Mouse (Mus musculus): ENCODE data around the gene Zbed6. TPM values are rescaled to one million over a fixed set of nuclear protein-coding genes. Genes with fewer than 3 reads are reported as not detected.
A peak's percentile ranks its signal among the peaks of the same experiment; 100 is the strongest.

The Zbed6 gene
- polyA plus RNA-seq, 1 experiment from 2014 or later, result not detected

DNA sequence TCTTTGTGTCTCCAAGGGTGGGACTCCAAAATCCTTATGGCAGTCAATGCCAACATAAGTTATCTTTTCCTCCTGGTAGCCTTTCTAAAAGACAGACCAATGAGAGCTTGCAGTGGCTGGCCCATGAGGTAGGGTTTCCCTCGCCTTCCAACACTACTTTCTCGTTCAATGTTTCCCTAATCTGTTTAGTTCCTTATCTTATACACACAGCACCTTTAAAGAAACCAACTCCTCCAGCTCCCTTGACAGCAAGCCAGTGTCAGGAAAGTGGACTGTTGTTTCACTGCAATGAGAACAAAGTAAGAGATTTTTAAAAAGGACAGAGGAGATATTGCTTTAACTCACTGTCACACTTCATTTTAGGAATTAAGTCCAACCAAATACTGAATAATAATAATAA lies 42.8 kb downstream of the Zbed6 start:
- Histone ChIP-seq H3K4me1 (replicated peaks; ENCODE audit: control insufficient read depth, insufficient read depth, low read length) (peaks cover 9% of the 10 kb centered on the region; the same call in 1 of the 2 replicates), H3K36me3 (ENCODE audit: control insufficient read depth, insufficient read depth, low read length) (peaks cover 15% of the 10 kb centered on the region), H3K27ac (ENCODE audit: low read depth, low read length) (no peak overlapping the region), H3K4me3 (ENCODE audit: low read depth, low read length) (no peak overlapping the region), H3K9ac (ENCODE audit: low read depth, low read length) (no peak overlapping the region), H3K4me2 (no peak overlapping the region), H3K9me3 (ENCODE audit: control insufficient read depth, low read length) (no peaks in the 10 kb centered on the region), H3K27me3 (replicated peaks; ENCODE audit: control insufficient read depth, insufficient read depth, low read length) (no peaks in the 10 kb centered on the region)
- 24% methylated on average over 2 of the region's 2 CpGs for WGBS
- DNase-seq (ENCODE audit: low spot score), result no peak
- peak; percentile 79 for ATAC-seq (replicated peaks; ENCODE audit: low FRiP score)

DNA sequence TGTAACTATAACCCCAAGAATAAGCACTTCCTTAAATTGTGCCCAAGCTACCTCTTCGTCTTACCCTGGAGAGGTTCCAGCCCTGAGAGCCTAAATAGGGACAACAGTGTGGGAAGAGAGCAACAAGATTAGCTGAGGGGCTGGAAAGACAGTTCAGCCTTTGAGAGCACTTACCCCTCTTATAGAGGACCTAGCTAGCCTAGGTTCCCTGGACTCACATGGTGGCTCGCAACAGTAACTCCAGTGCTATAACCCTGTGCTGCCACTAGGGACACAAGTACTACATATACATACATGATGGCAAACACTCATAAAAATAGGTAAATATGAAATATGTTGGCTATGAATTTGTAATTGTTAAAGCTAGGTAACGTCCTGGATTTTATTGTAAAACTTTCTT lies 46.9 kb downstream of the Zbed6 start:
- Histone ChIP-seq H3K36me3 (ENCODE audit: control insufficient read depth, insufficient read depth, low read length) (no peaks in the 10 kb centered on the region), H3K9me3 (ENCODE audit: control insufficient read depth, low read length) (no peaks in the 10 kb centered on the region), H3K4me2 (no peak overlapping the region), H3K27me3 (replicated peaks; ENCODE audit: control insufficient read depth, insufficient read depth, low read length) (no peaks in the 10 kb centered on the region), H3K9ac (ENCODE audit: low read depth, low read length) (no peak overlapping the region), H3K27ac (ENCODE audit: low read depth, low read length) (no peak overlapping the region), H3K4me3 (ENCODE audit: low read depth, low read length) (no peak overlapping the region), H3K4me1 (replicated peaks; ENCODE audit: control insufficient read depth, insufficient read depth, low read length) (peaks cover 6% of the 10 kb centered on the region; the same call in 1 of the 2 replicates)
- 66% methylated on average over 3 of the region's 3 CpGs for WGBS
- DNase-seq (ENCODE audit: low spot score) (no peak), ATAC-seq (replicated peaks; ENCODE audit: low FRiP score) (no peak)

DNA sequence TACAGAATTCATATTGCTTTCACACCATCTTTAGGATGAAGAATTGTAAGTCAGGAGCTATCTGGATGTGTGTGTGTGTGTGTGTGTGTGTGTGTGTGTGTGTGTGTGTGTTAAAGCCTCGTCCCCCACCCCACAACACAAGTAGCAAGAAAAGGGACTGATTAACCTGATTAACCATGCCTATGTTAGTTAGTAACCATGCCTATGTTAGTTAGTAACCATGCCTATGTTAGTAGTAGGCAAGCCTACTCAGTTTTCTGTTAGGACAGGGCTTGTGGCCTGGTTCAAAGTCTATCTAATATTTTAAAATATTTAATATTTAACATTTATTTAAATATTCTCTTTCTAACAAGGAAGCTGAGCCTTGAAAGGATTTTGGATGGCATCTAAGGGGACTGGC lies 49.2 kb downstream of the Zbed6 start:
- no peaks in the 10 kb centered on the region for H3K27me3 ChIP-seq (replicated peaks; ENCODE audit: control insufficient read depth, insufficient read depth, low read length)
- no peak overlapping the region for H3K27ac ChIP-seq (ENCODE audit: low read depth, low read length)
- DNase-seq (ENCODE audit: low spot score), result no peak
- peaks cover 16% of the 10 kb centered on the region for H3K36me3 ChIP-seq (ENCODE audit: control insufficient read depth, insufficient read depth, low read length)
- no peak for ATAC-seq (replicated peaks; ENCODE audit: low FRiP score)
- H3K4me1 ChIP-seq (replicated peaks; ENCODE audit: control insufficient read depth, insufficient read depth, low read length), result peaks cover 3% of the 10 kb centered on the region; the same call in 1 of the 2 replicates
- WGBS, result 83% methylated on average over 1 of the region's 1 CpGs
- H3K4me2 ChIP-seq, result no peak overlapping the region
- no peak overlapping the region for H3K4me3 ChIP-seq (ENCODE audit: low read depth, low read length)
- no peak overlapping the region for H3K9ac ChIP-seq (ENCODE audit: low read depth, low read length)
- no peaks in the 10 kb centered on the region for H3K9me3 ChIP-seq (ENCODE audit: control insufficient read depth, low read length)

DNA sequence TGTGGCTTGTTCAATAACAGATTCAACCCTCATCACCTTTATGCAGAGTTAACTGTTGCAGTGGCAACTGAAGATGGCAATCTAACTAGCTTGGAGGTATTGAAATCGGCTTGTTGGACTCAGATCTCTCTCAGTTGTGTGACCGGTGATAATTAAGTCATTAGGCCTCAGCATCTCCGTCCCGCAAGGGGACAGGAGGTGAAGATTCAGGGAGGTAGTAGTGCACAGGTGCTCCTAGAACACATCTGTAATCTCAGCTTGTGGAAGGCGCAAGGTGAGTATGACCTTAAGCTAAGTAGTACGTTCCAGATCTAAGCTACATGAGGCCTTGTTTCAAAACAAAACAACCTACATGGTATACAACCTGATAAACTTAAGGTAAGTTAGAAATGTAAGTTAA lies 50.1 kb downstream of the Zbed6 start:
- ATAC-seq (replicated peaks; ENCODE audit: low FRiP score) (no peak), DNase-seq (ENCODE audit: low spot score) (no peak)
- Histone ChIP-seq H3K4me1 (replicated peaks; ENCODE audit: control insufficient read depth, insufficient read depth, low read length) (peaks cover 3% of the 10 kb centered on the region; the same call in 1 of the 2 replicates), H3K9me3 (ENCODE audit: control insufficient read depth, low read length) (no peaks in the 10 kb centered on the region), H3K4me3 (ENCODE audit: low read depth, low read length) (no peak overlapping the region; the same call in 1 of the 2 replicates), H3K36me3 (ENCODE audit: control insufficient read depth, insufficient read depth, low read length) (peaks cover 21% of the 10 kb centered on the region), H3K9ac (ENCODE audit: low read depth, low read length) (peak overlapping the region; percentile 32; the same call in 1 of the 2 replicates), H3K27ac (ENCODE audit: low read depth, low read length) (no peak overlapping the region), H3K27me3 (replicated peaks; ENCODE audit: control insufficient read depth, insufficient read depth, low read length) (no peaks in the 10 kb centered on the region), H3K4me2 (peak overlapping the region; percentile 46; the same call in 1 of the 2 replicates)
- 50% methylated on average over 6 of the region's 6 CpGs for WGBS

DNA sequence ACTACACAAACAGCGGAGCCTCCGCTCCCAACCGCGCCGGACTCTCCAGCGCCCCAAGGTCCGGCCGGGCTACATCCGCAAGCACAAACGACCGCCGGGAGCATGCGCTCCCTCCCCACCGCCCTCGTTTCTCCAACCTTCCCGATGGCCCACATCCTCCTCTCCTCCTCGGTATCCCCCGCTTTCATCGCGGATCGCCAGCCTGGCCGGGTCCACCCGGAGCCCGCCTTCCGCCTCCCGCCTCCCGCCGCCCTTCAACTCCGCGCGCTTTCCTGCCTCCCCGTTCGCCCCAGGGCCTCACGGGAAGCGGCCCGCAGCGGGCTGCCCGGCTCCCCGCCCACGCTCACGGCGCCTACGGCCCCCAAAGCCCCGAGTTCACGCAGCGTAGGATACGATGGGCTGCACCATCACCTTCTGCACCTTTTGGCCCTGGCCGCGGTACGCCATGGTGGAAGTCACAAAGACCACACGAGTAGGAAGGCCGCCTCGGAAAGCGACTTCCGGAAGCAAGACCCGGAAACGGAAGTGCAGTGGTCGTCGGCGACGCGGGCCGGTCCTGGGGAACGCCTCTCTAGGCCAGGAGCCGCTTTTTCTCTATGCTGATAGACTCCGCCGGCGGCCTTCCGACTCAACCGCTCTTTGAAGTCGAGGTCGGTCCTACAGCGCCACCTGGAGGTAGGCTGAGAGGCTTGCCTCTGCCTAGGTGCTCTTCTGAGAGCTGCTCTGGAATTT lies 50.7 kb downstream of the Zbed6 start, which contains the start of gene Snrpe:
Snrpe (minus strand) TSS at position 521 of the 732 bp plus-strand sequence.
- H3K4me1 ChIP-seq (replicated peaks; ENCODE audit: control insufficient read depth, insufficient read depth, low read length), result peaks cover 3% of the 10 kb centered on the region; the same call in 1 of the 2 replicates
- no peaks in the 10 kb centered on the region for H3K9me3 ChIP-seq (ENCODE audit: control insufficient read depth, low read length)
- peak within 1 kb of the TSS; percentile 80 for H3K4me2 ChIP-seq
- no peaks in the 10 kb centered on the region for H3K27me3 ChIP-seq (replicated peaks; ENCODE audit: control insufficient read depth, insufficient read depth, low read length)
- H3K4me3 ChIP-seq (ENCODE audit: low read depth, low read length), result peak within 1 kb of the TSS; percentile 74
- peak within 1 kb of the TSS; percentile 95 for H3K9ac ChIP-seq (ENCODE audit: low read depth, low read length)
- ATAC-seq (replicated peaks; ENCODE audit: low FRiP score), result peak; percentile 97
- peaks cover 27% of the 10 kb centered on the region for H3K36me3 ChIP-seq (ENCODE audit: control insufficient read depth, insufficient read depth, low read length)
- H3K27ac ChIP-seq (ENCODE audit: low read depth, low read length), result peak within 1 kb of the TSS; percentile 87
- DNase-seq (ENCODE audit: low spot score), result peak; percentile 93
- WGBS, result under 1% methylated on average over 73 of the region's 73 CpGs

Other genes starting within 250 kb of the Zbed6 start
- gene Sox13, start 236.5 kb downstream of the Zbed6 start, polyA plus RNA-seq (2014; fragmentation: Nextera tagmentation; extraction: Ambion mirVana), result 4.1 and 4.4 TPM in 2 replicates
- gene Snrpe, start 50.6 kb downstream of the Zbed6 start, polyA plus RNA-seq (2014; fragmentation: Nextera tagmentation; extraction: Ambion mirVana), result 690 and 722 TPM in 2 replicates
- 4.4 and 4.5 TPM in 2 replicates for gene Gm38394, start 433 bp upstream of the Zbed6 start, polyA plus RNA-seq (2014; fragmentation: Nextera tagmentation; extraction: Ambion mirVana)
- 0.62 and 0.78 TPM in 2 replicates for gene Lax1, start 29.2 kb upstream of the Zbed6 start, polyA plus RNA-seq (2014; fragmentation: Nextera tagmentation; extraction: Ambion mirVana)
- 17.1 and 19.6 TPM in 2 replicates for gene Atp2b4, start 140.2 kb upstream of the Zbed6 start, polyA plus RNA-seq (2014; fragmentation: Nextera tagmentation; extraction: Ambion mirVana)
- gene Optc, start 247.1 kb upstream of the Zbed6 start, polyA plus RNA-seq (2014; fragmentation: Nextera tagmentation; extraction: Ambion mirVana), result 0.40 TPM in 1 of 2 replicates, not detected in the other